Mouse (Mus musculus) cerebellum, adult 9-11 months (tissue): Measurements from ENCODE around the gene Wnt6.

ENCODE experiments used
- DNase-seq: peaks from one replicate; pipeline ENCODE4 v3.0.0; 2022

Wnt6 gene

DNA sequence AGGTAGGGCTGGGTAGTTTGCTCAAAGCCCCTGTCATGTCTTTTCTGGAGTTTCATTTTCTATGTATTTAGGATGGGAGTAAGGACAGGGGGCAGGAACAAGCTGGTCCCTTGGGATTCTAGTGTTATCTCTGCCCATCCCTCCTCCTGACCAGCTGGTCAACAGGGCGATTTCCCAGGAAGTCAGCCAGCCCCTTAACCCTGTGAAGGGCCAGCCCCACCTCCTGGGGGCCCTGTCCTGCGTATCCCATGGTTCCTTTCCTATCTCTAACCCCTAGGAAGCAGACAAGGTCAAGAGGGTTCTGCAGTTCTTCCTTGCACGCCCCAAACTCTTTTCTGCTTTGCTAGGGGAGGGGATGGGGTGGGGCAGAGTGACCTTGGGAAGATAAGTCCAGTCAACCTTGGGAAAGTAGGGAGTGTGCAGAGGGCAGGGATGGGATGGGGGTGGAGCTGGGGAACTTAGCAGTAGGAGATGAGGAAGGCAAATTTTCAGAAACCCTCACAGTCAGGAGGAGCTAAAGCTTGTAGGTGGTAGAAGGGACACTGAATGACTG is 7.3 kb downstream of the Wnt6 start:
- DNase-seq: no peak

DNA sequence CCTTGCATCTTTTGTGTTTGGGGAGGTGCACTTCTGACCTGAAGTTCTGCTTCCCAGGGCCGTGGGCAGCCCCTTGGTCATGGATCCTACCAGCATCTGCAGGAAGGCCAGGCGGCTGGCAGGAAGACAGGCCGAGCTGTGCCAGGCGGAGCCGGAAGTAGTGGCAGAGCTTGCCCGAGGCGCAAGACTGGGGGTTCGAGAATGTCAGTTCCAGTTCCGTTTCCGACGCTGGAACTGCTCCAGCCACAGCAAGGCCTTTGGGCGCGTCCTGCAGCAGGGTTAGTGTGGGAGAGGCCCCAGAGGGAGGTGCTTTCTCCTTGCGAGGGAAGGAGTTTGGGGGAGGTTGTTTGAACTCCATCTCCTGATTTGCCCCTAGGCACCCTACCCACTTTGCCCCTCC is 10.4 kb downstream of the Wnt6 start:
- no peak for DNase-seq

DNA sequence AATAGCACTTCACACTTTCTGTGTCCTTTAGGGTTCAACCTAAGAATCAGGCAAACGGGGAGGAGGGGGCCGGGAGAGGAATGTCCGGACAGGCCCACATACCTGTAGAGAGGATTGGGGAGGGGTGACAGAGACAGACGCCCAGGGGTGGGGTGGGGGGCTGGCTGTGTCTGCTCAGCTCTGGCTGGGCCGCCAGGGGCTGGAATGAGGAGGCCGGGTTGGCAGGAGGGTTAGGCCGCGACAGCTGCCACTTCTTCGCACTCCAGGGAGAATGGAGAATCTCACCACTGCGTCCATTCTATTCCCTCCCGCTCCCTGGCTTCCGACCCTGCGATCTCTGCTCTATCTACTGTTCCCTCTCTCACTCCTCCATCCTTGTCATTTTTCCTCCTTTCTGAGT is 11.9 kb downstream of the Wnt6 start:
- no peak for DNase-seq

- DNase-seq: no peak
Observed at GRCm38 (mm10) chr1:74784041-74784759, 12.5 kb downstream of the Wnt6 start.

GRCm38 (mm10) chr1:74787846-74788245 is 16.2 kb downstream of the Wnt6 start:
- peak; percentile 72 for DNase-seq

DNA sequence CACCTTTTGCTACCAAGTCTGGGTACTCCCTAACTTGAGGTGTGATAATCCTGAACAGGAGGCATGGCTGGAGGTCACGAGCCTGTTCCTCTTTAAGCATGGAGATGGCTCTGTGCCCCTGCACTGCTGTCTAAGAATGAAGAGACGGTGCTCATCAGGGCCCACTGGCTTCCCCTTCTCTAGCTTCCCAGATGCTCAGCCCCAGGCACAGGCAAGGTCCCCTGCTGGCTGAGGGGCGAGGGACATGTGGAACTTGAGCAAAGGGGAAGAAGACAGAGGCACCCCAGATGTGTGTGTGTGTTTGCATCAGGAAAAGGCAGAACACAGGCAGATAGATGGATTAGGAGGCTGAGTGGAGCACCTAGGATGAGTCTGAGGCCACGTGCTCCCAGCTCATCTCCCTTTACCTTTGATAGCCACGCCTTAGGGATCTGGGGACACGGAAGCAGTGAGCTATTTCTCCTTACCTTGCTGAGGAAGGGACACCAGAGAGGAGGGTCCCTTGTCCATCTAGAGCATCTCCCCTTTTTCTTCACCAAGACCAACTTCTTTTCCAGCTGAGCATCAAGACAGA is 17.0 kb downstream of the Wnt6 start:
- no peak for DNase-seq

GRCm38 (mm10) chr1:74790095-74790494 is 18.4 kb downstream of the Wnt6 start:
- DNase-seq: no peak

GRCm38 (mm10) chr1:74791249-74791648 is 19.6 kb downstream of the Wnt6 start, which contains the start of gene Wnt10a:
Wnt10a (plus strand) TSS chr1:74791516.
- no peak for DNase-seq

DNA sequence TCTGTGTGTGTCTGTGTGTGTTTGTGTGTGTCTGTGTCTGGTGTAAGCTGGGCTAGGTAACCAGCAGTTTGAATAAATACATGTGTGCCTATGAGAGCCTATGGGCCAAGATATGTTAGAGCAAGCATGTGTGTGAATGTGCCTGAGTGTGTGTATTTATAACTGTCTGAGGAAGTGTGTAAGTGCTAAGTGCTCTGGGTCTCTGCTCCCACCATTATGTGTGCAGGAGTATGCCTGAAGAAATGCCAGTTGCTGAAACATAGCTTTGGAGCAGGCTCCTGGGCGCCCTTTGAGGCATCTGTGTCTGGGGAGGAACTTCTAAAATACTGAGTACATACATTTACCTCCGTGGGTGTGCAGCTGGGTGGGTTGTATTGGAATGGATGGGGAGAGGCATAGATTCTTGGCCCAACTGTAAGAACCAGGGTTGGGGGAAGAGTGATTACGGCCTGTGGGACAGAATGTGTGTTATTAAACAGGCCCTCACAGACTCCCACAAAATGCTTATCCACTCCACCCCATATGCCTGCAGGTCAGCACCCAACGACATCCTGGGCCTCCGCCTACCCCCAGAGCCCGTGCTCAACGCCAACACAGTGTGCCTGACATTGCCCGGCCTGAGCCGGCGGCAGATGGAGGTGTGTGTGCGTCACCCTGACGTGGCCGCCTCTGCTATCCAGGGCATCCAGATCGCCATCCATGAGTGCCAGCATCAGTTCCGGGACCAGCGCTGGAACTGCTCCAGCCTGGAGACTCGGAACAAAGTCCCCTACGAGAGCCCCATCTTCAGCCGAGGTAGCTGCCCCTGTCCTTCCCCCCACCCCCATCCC is 21.4 kb downstream of the Wnt6 start:
- no peak for DNase-seq

DNA sequence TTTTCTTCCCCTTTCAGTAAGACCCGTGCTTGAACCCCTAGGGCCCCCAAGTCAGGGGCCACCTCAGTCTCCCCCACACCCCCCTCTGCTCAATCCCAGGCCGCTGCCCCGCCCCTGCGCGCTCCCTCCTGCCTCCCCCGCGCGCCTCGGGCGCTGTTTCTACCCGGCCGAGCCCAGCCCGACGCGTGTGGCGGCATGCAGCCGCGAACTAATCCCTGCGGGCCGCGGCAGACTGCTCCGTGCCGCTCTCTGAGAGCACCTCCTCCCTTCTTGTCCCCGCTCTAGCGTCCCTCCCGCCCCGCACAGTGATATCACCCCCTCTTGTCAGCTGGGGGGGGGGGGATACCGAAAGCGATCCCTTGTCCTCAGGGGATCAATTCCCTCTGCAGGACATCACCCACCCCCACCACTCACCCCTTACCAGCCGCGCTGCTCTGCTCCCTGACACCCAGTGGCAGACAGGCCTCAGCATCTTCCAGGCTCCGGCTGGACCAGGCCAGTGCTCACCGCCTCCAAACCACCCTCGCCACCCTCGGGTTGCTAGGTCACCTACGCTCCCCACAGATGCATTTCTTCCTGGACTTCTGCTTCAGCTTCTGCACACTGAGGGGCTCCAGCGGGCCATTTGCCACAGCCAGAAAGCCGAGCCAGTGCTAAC is 22.9 kb downstream of the Wnt6 start:
- DNase-seq: no peak

- DNase-seq: no peak
Observed at GRCm38 (mm10) chr1:74795145-74795529, 23.4 kb downstream of the Wnt6 start.

- DNase-seq: no peak
Observed at GRCm38 (mm10) chr1:74797459-74797858, 25.8 kb downstream of the Wnt6 start.

GRCm38 (mm10) chr1:74800424-74800888 is 28.8 kb downstream of the Wnt6 start:
- no peak for DNase-seq

GRCm38 (mm10) chr1:74801631-74802140 is 30.0 kb downstream of the Wnt6 start:
- no peak for DNase-seq

GRCm38 (mm10) chr1:74802795-74803656 is 31.3 kb downstream of the Wnt6 start:
- DNase-seq: peak; percentile 70

- no peak for DNase-seq
Observed at GRCm38 (mm10) chr1:74804211-74804870, 32.6 kb downstream of the Wnt6 start.

DNA sequence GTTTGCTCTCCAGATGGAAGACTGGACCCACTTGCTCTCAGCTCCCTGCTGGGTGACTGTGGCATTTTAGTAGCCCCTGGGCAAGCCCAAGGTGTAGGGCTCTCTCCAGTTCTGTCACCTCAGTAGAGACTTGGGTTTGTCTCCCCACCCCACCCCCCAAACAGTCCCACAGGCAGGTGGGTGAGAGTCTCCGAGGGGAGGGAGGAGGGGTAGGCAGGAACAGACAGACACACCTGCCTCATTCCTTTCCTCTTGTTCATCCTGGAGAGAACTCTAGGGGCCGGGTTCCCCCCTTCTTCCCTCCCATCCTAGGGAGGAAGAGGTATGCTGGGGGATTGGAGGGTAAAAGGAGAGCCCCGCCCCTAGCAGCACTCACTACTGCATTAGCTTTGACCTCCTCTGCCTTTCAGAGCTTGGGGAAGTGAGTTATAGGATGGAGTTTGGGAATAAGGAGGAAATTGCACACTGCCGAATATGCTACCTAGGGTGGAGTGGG is 33.7 kb downstream of the Wnt6 start:
- DNase-seq: no peak

- no peak for DNase-seq
Observed at GRCm38 (mm10) chr1:74805843-74806242, 34.2 kb downstream of the Wnt6 start.

GRCm38 (mm10) chr1:74806360-74807311 is 34.9 kb downstream of the Wnt6 start:
- DNase-seq: no peak
